Mouse (Mus musculus) stomach, embryonic 14.5 days (tissue): ENCODE data around the gene Nav2. TPM values are rescaled to one million over a fixed set of nuclear protein-coding genes. Genes with fewer than 3 reads are reported as not detected.

Experiments used
- ATAC-seq: fragments of 200-750 bp; cut with Nextera tagmentation; 2 replicates; pipeline ENCODE4 v1.8.0; 2017; ENCODE audit warnings: low read depth, moderate TSS enrichment; ENCODE audit not compliant: insufficient number of reproducible peaks, insufficient read depth, low FRiP score
- H3K27ac ChIP-seq: fragments of 300-500 bp; sonication (generic); 2 replicates; pipeline ENCODE4 v1.5.1; 2014; ENCODE audit warnings: mild to moderate bottlenecking, low read length, moderate library complexity, mixed read lengths
- H3K27me3 ChIP-seq: fragments of 300-500 bp; sonication (generic); 2 replicates; pipeline ENCODE4 v1.6.1; 2014; ENCODE audit warnings: low read length, control low read depth, mixed read lengths; ENCODE audit not compliant: control insufficient read depth, insufficient read depth
- H3K36me3 ChIP-seq: fragments of 300-500 bp; sonication (generic); 2 replicates; pipeline ENCODE4 v1.6.1; 2014; ENCODE audit warnings: mild to moderate bottlenecking, control low read depth, low read length, moderate library complexity, mixed read lengths; ENCODE audit not compliant: control insufficient read depth, insufficient read depth
- H3K4me1 ChIP-seq: fragments of 300-500 bp; sonication (generic); 2 replicates; pipeline ENCODE4 v1.6.1; 2014; ENCODE audit warnings: low read length, control low read depth, mixed read lengths; ENCODE audit not compliant: control insufficient read depth, insufficient read depth
- H3K4me2 ChIP-seq: fragments of 300-500 bp; sonication (generic); replicated peaks from 2 replicates; pipeline ENCODE4 v1.6.1; 2014; ENCODE audit warnings: low read depth, low read length, control low read depth
- H3K4me3 ChIP-seq: fragments of 300-500 bp; sonication (generic); 2 replicates; pipeline ENCODE4 v1.5.1; 2014; ENCODE audit warnings: low read depth, low read length, control low read depth
- H3K9ac ChIP-seq: fragments of 300-500 bp; sonication (generic); replicated peaks from 2 replicates; pipeline ENCODE4 v1.6.1; 2014; ENCODE audit warnings: low read depth, mild to moderate bottlenecking, control low read depth, low read length, moderate library complexity, mixed read lengths
- H3K9me3 ChIP-seq: fragments of 300-500 bp; sonication (generic); 2 replicates; pipeline ENCODE4 v1.6.1; 2016; ENCODE audit warnings: low read depth, low read length, control low read depth; ENCODE audit not compliant: control insufficient read depth
- WGBS: fragments of 180-500 bp; shearing (Covaris S2); extraction: QIAGEN DNeasy Blood & Tissue Kit; methylation state at CpG from one replicate; pipeline ENCODE4 v1.1.7; 2014; 5-methylcytosine and 5-hydroxymethylcytosine counted together
- polyA plus RNA-seq: library from polyadenylated mRNA; unstranded; fragments of >200 nt; fragmentation: Nextera tagmentation; extraction: Ambion mirVana; gene quantifications from 2 replicates; pipeline ENCODE4 v1.2.1, GENCODE M21; 2014

Gene Nav2
- polyA plus RNA-seq, 1 experiment from 2014 or later = 41.1 TPM

DNA sequence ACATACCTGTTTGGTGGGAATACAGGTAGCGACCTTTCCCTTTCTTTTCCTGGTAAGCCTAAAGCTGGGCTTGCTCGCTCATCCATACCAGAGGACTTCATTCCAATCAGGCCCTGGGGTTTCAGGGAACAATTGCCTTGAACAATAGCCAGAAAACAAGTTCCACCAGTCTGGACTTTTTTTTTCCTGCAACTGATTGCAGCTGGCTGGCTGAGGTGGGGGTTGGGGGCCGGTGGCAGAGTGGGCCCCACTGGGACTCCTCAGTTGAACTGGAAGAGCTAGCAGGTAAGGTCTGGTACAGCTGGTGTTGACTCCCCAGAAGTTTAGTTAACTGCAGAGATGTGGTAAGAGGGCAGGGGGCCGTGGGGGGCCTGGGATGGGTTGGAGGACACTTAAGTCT, 619.0 kb downstream of the Nav2 start:
- Histone ChIP-seq H3K4me3 (no peak overlapping the region), H3K36me3 (no peaks in the 10 kb centered on the region), H3K27ac (peak overlapping the region; percentile 77; the same call in 1 of the 2 replicates), H3K27me3 (no peaks in the 10 kb centered on the region), H3K9ac (no peak overlapping the region), H3K4me2 (peak overlapping the region; percentile 1; the same call in 1 of the 2 replicates), H3K4me1 (peaks cover 17% of the 10 kb centered on the region), H3K9me3 (no peaks in the 10 kb centered on the region)
- peak; percentile 54 for ATAC-seq
- WGBS = 18% methylated on average over 4 of the region's 4 CpGs

DNA sequence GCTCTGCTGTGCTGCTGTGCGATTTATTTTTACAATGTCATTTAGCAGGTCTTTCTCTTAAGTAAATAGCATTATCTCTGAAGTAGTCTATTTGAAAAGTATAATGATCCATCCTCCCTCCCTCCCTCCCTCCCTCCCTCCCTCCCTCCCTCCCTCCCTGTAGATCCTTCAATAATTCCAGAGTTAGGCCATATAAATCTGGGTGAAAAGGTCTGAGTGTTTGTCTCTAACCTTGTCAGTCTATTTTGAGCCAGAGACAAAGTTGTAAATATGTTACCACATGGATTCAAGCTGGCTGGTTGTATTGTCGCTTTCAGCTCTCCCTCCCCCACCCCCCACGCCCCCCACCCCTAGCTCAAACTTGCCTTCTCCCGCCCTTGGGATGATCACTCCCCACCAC, 619.4 kb downstream of the Nav2 start:
- WGBS = 4% methylated on average over 4 of the region's 4 CpGs
- H3K27ac ChIP-seq = peak overlapping the region; percentile 77; the same call in 1 of the 2 replicates
- no peak overlapping the region for H3K4me3 ChIP-seq
- peak; percentile 2; the same call in 1 of the 2 replicates for ATAC-seq
- no peaks in the 10 kb centered on the region for H3K9me3 ChIP-seq
- H3K9ac ChIP-seq = no peak overlapping the region
- H3K36me3 ChIP-seq = no peaks in the 10 kb centered on the region
- H3K4me1 ChIP-seq = peaks cover 17% of the 10 kb centered on the region
- H3K27me3 ChIP-seq = no peaks in the 10 kb centered on the region
- peak overlapping the region; percentile 1; the same call in 1 of the 2 replicates for H3K4me2 ChIP-seq

GRCm38 (mm10) chr7:49529498-49529897, 621.0 kb downstream of the Nav2 start:
- no peak overlapping the region for H3K9ac ChIP-seq
- H3K36me3 ChIP-seq = no peaks in the 10 kb centered on the region
- H3K9me3 ChIP-seq = no peaks in the 10 kb centered on the region
- peaks cover 14% of the 10 kb centered on the region; the same call in 1 of the 2 replicates for H3K4me1 ChIP-seq
- no peaks in the 10 kb centered on the region for H3K27me3 ChIP-seq
- no peak; the same call in 1 of the 2 replicates for ATAC-seq
- no peak overlapping the region for H3K4me3 ChIP-seq
- WGBS = 71% methylated on average over 2 of the region's 2 CpGs
- no peak overlapping the region for H3K27ac ChIP-seq
- H3K4me2 ChIP-seq = no peak overlapping the region

- H3K27me3 ChIP-seq = no peaks in the 10 kb centered on the region
- no peak overlapping the region for H3K9ac ChIP-seq
- WGBS = 76% methylated on average over 8 of the region's 8 CpGs
- ATAC-seq = no peak
- no peaks in the 10 kb centered on the region for H3K9me3 ChIP-seq
- 0 out of 2 replicates have a peak, but pooled peaks cover 4% of the 10 kb centered on the region for H3K4me1 ChIP-seq
- no peaks in the 10 kb centered on the region; the same call in 1 of the 2 replicates for H3K36me3 ChIP-seq
- H3K27ac ChIP-seq = no peak overlapping the region
- H3K4me3 ChIP-seq = no peak overlapping the region
- no peak overlapping the region for H3K4me2 ChIP-seq
Measured at GRCm38 (mm10) chr7:49533571-49533970, 625.1 kb downstream of the Nav2 start.

DNA sequence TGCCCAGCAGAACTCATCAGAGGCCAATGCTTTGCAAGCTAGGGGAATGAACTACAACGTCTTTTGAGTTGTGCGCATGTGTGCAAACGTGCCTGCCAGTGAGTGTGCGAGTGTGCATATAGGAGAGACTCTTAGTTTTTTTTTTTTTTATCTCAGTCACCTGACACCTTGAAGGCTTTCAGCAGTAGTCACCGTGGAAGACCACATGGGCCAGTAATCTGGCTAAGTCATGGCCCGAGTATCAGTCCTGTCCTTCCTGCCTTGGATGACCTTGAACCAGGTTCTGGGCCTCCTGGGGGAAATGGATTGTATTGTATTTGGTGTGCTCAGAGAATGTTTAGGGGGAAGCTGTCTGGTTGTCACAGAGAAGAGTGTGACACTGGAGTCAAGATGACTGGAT, 625.7 kb downstream of the Nav2 start:
- no peaks in the 10 kb centered on the region for H3K4me1 ChIP-seq
- no peak for ATAC-seq
- H3K4me3 ChIP-seq = no peak overlapping the region
- 67% methylated on average over 6 of the region's 6 CpGs for WGBS
- H3K9me3 ChIP-seq = no peaks in the 10 kb centered on the region
- H3K36me3 ChIP-seq = no peaks in the 10 kb centered on the region; the same call in 1 of the 2 replicates
- no peaks in the 10 kb centered on the region for H3K27me3 ChIP-seq
- no peak overlapping the region for H3K27ac ChIP-seq
- H3K4me2 ChIP-seq = no peak overlapping the region
- no peak overlapping the region for H3K9ac ChIP-seq

- WGBS = 83% methylated on average over 5 of the region's 5 CpGs
- no peaks in the 10 kb centered on the region for H3K4me1 ChIP-seq
- no peaks in the 10 kb centered on the region for H3K9me3 ChIP-seq
- no peaks in the 10 kb centered on the region for H3K27me3 ChIP-seq
- peaks cover 4% of the 10 kb centered on the region; the same call in 1 of the 2 replicates for H3K36me3 ChIP-seq
- no peak overlapping the region for H3K4me2 ChIP-seq
- no peak overlapping the region for H3K9ac ChIP-seq
- no peak for ATAC-seq
- no peak overlapping the region for H3K27ac ChIP-seq
- H3K4me3 ChIP-seq = no peak overlapping the region
Measured at GRCm38 (mm10) chr7:49538360-49538759, 629.8 kb downstream of the Nav2 start.

DNA sequence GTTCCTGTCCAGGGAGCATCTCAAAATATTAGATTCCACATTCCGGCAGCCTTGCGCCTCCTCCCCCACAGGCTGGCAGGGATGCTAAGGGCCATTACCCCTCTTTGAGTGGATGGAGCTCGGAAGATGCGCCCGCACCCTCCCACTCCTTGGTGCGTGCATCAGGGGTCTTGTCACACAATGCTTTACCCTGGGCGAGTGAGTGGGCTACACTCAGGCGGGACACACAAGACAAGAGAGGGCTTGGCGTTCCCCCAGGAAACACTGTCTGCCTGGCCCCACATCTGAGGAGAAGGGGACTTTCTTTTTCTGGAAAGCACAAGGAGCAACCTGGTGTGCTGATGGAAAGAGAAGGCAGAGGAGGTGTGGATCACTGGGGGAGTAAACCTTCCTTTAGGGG, 631.7 kb downstream of the Nav2 start:
- H3K27ac ChIP-seq = no peak overlapping the region
- no peaks in the 10 kb centered on the region for H3K27me3 ChIP-seq
- WGBS = 86% methylated on average over 9 of the region's 9 CpGs
- peaks cover 4% of the 10 kb centered on the region; the same call in 1 of the 2 replicates for H3K36me3 ChIP-seq
- no peak overlapping the region for H3K4me3 ChIP-seq
- no peak overlapping the region for H3K9ac ChIP-seq
- no peak for ATAC-seq
- H3K4me2 ChIP-seq = no peak overlapping the region
- 0 out of 2 replicates have a peak, but pooled peaks cover 10% of the 10 kb centered on the region for H3K4me1 ChIP-seq
- no peaks in the 10 kb centered on the region for H3K9me3 ChIP-seq

GRCm38 (mm10) chr7:49542135-49542534, 633.6 kb downstream of the Nav2 start:
- Histone ChIP-seq H3K4me1 (0 out of 2 replicates have a peak, but pooled peaks cover 11% of the 10 kb centered on the region), H3K27me3 (no peaks in the 10 kb centered on the region), H3K9ac (no peak overlapping the region), H3K4me3 (no peak overlapping the region), H3K9me3 (no peaks in the 10 kb centered on the region), H3K36me3 (peaks cover 7% of the 10 kb centered on the region), H3K27ac (no peak overlapping the region), H3K4me2 (no peak overlapping the region)
- ATAC-seq = no peak
- WGBS = 83% methylated on average over 3 of the region's 3 CpGs
